ENCODE assay signal across 27 mouse cellular contexts in genomic region chr4:82176723-82177122, GRCm38 (mm10).
"Had no signal": no experiment of that assay in that cellular context is flagged by ENCODE, and none has a peak within 500 bp of the region (broad histone marks: within the 10 kb centered on the region; RNA-seq: fewer than 3 reads in every experiment).

No protein-coding gene starts in this region.

- H3K4me2 ChIP-seq: embryonic facial prominence, embryonic 12.5 days; embryonic facial prominence, embryonic 13.5 days; embryonic facial prominence, embryonic 15.5 days; forebrain, embryonic 12.5 days; forebrain, embryonic 13.5 days; forebrain, embryonic 15.5 days had no signal

- H3K9ac ChIP-seq: embryonic facial prominence, embryonic 12.5 days; embryonic facial prominence, embryonic 13.5 days; embryonic facial prominence, embryonic 15.5 days; forebrain, embryonic 12.5 days; forebrain, embryonic 13.5 days; forebrain, embryonic 15.5 days; forebrain, postnatal 0 days had no signal

- H3K36me3 ChIP-seq: embryonic facial prominence, embryonic 10.5 days; embryonic facial prominence, embryonic 12.5 days; embryonic facial prominence, embryonic 13.5 days; embryonic facial prominence, embryonic 15.5 days; forebrain, embryonic 10.5 days; forebrain, embryonic 12.5 days; forebrain, embryonic 15.5 days had no signal

- H3K9me3 ChIP-seq: embryonic facial prominence, embryonic 10.5 days; embryonic facial prominence, embryonic 12.5 days; embryonic facial prominence, embryonic 13.5 days; embryonic facial prominence, embryonic 15.5 days; forebrain, embryonic 10.5 days; forebrain, embryonic 12.5 days; forebrain, embryonic 13.5 days; forebrain, embryonic 15.5 days had no signal

- DNase-seq: cerebellum, adult 8-10 months; cerebellum, adult 9-10 months; cerebellum, postnatal 10 days; cerebellum, postnatal 14 days; cerebellum, postnatal 25 days; cerebellum, postnatal 36 days; embryo, embryonic 11 days; forebrain, postnatal 0 days; gastrocnemius, adult 2 months; gastrocnemius, postnatal 10 days; gastrocnemius, postnatal 14 days; gastrocnemius, postnatal 25 days; gastrocnemius, postnatal 36 days; heart, adult 11 months; heart, adult 18-20 months; heart, adult 2 months had no signal

- H3K4me3 ChIP-seq: embryonic facial prominence, embryonic 10.5 days; embryonic facial prominence, embryonic 12.5 days; embryonic facial prominence, embryonic 13.5 days; embryonic facial prominence, embryonic 15.5 days; erythroblast, embryonic 14.5 days; forebrain, embryonic 10.5 days; forebrain, embryonic 12.5 days; forebrain, embryonic 13.5 days; forebrain, embryonic 15.5 days; gastrocnemius, adult 2 months; heart, adult 2 months had no signal

- ATAC-seq: forebrain, embryonic 13.5 days; forebrain, embryonic 14.5 days; forebrain, embryonic 15.5 days; forebrain, embryonic 16.5 days; forebrain, postnatal 0 days had no signal

- H3K27me3 ChIP-seq: embryonic facial prominence, embryonic 12.5 days; embryonic facial prominence, embryonic 13.5 days; embryonic facial prominence, embryonic 15.5 days; forebrain, embryonic 12.5 days; forebrain, embryonic 13.5 days; forebrain, embryonic 15.5 days had no signal

- H3K27ac ChIP-seq: embryonic facial prominence, embryonic 10.5 days; embryonic facial prominence, embryonic 12.5 days; embryonic facial prominence, embryonic 13.5 days; embryonic facial prominence, embryonic 15.5 days; forebrain, embryonic 10.5 days; forebrain, embryonic 12.5 days; forebrain, embryonic 13.5 days; forebrain, embryonic 15.5 days; gastrocnemius, adult 2 months; heart, adult 2 months had no signal

- H3K4me1 ChIP-seq: forebrain, embryonic 10.5 days; forebrain, embryonic 12.5 days; forebrain, embryonic 13.5 days; forebrain, embryonic 15.5 days had no signal
